Mouse (Mus musculus) 416B (cell line): ENCODE measurements around the gene Gm8334.
"Not testable (repeated sequence)": the region's sequence is repeated elsewhere in the genome, so short reads cannot be mapped to it uniquely, and the experiment has no call there.

ENCODE experiments used
- DNase-seq: peaks from one replicate; pipeline ENCODE4 v3.0.0; 2011; ENCODE audit warnings: low read depth

The Gm8334 gene

DNA sequence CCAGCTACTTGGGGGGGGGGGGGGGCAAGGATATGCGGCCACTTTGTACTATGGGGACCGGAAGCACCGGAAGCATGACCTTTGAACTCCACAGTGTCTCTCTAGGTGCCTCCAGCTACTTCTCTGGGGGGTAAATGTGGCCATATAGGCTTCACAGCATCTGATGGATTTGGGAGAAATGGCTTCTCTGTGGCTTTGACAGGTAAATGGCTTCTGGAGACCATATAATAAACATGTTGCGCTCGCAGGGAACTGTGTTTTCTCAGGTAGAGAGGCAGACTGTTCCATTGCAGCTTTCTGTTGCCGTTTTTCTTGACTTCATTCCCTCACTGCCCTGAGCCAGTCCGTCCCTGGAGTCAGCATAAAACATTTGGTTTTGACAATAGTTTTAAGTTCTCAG lies at the start of gene Gm8334:
Gene Gm8334, minus strand, starts transcription at position 101 of the 400 bp plus-strand sequence.
- DNase-seq, result not testable (repeated sequence)

DNA sequence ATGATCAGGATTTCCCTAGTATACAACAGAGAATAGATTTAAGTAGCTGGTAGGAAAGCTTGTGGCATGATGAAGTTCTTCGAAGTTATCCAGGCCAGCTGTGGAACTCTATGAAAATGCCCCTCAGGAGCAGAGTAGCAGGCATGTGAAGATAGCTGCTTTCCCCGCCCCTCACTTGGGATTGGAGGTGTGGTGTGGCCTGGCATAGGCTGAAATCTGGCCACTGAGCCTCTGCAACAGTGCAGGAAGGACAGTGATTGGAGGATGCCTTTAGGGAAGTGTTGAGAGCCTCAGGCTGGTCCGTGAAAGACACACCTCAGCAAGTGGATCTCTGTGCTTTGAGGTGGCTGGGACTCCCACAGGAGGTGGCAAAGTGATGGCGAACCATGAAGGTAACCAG lies 48.3 kb upstream of the Gm8334 start, which contains the start of gene Gm15127:
Gene Gm15127, plus strand, starts transcription at position 301 of the 400 bp plus-strand sequence.
- DNase-seq, result not testable (repeated sequence)
